ENCODE assay signal across 13 mouse cellular contexts in genomic region chr19:55991791-55992726, GRCm38 (mm10).
DNase-seq lines count a peak whose midpoint lies in the region; ATAC-seq and TF ChIP-seq lines count a peak whose summit lies in the region.
"Had no signal": no experiment of that assay in that cellular context is flagged by ENCODE, and none has a peak within 500 bp of the region (broad histone marks: within the 10 kb centered on the region; RNA-seq: fewer than 3 reads in every experiment).

No protein-coding gene starts in this region.

- ATAC-seq in midbrain, embryonic 11.5 days (ENCODE audit: low FRiP score): no peak
- ATAC-seq in midbrain, postnatal 0 days (ENCODE audit: low FRiP score): no peak
- peak; percentile 21; the same call in 1 of the 2 replicates for ATAC-seq in frontal cortex, adult (ENCODE audit: low TSS enrichment)
- ATAC-seq in lung, postnatal 0 days: no peak
- no peak for ATAC-seq in megakaryocyte, adult 5-6 weeks (ENCODE audit: poor library complexity, severe bottlenecking)
- ATAC-seq: inflammation-experienced regulatory T-cells, adult 6 months had no signal

- no peak overlapping the region for H3K4me2 ChIP-seq in midbrain, embryonic 11.5 days
- no peak overlapping the region for H3K4me2 ChIP-seq in midbrain, postnatal 0 days (ENCODE audit: low read depth, low read length, poor library complexity, severe bottlenecking)
- no peak overlapping the region for H3K4me2 ChIP-seq in lung, postnatal 0 days (replicated peaks; ENCODE audit: low read depth, low read length)
- H3K4me2 ChIP-seq: heart, embryonic 11.5 days had no signal

- no peaks in the 10 kb centered on the region for H3K9me3 ChIP-seq in midbrain, embryonic 11.5 days (ENCODE audit: control insufficient read depth, low read length)
- no peaks in the 10 kb centered on the region for H3K9me3 ChIP-seq in midbrain, postnatal 0 days (ENCODE audit: low read length)
- H3K9me3 ChIP-seq in lung, postnatal 0 days (ENCODE audit: low read length): no peaks in the 10 kb centered on the region

- H3K27me3 ChIP-seq in midbrain, embryonic 11.5 days (ENCODE audit: control insufficient read depth, insufficient read depth, low read length): no peaks in the 10 kb centered on the region
- H3K27me3 ChIP-seq in midbrain, postnatal 0 days (ENCODE audit: insufficient read depth, low read length): no peaks in the 10 kb centered on the region
- H3K27me3 ChIP-seq in lung, postnatal 0 days (replicated peaks; ENCODE audit: insufficient read depth, low read length): no peaks in the 10 kb centered on the region

- H3K4me3 ChIP-seq in midbrain, embryonic 11.5 days (ENCODE audit: low read depth, low read length): no peak overlapping the region
- no peak overlapping the region for H3K4me3 ChIP-seq in midbrain, postnatal 0 days (ENCODE audit: low read depth, low read length)
- no peak overlapping the region for H3K4me3 ChIP-seq in lung, postnatal 0 days (ENCODE audit: low read depth, low read length)

- no peak overlapping the region for H3K9ac ChIP-seq in midbrain, embryonic 11.5 days (ENCODE audit: low read length)
- H3K9ac ChIP-seq in midbrain, postnatal 0 days (replicated peaks; ENCODE audit: low read length, poor library complexity, severe bottlenecking): no peak overlapping the region
- no peak overlapping the region for H3K9ac ChIP-seq in lung, postnatal 0 days (replicated peaks; ENCODE audit: low read depth)

- H3K27ac ChIP-seq in midbrain, embryonic 11.5 days (ENCODE audit: low read depth, low read length): no peak overlapping the region
- no peak overlapping the region for H3K27ac ChIP-seq in midbrain, postnatal 0 days (ENCODE audit: low read depth, low read length)
- no peak overlapping the region for H3K27ac ChIP-seq in lung, postnatal 0 days (ENCODE audit: low read length)

- DNase-seq in embryo, embryonic 10.5 days (ENCODE audit: low spot score): peak; percentile 20
- no peak for DNase-seq in embryo, embryonic 11 days
- peak; percentile 56 for DNase-seq in midbrain, embryonic 11.5 days (ENCODE audit: low spot score, missing footprints)
- no peak for DNase-seq in midbrain, postnatal 0 days (ENCODE audit: low spot score)
- peak; percentile 44 to 61 for DNase-seq in right cerebral cortex, postnatal 36 days (ENCODE audit: low spot score in 2 of 2)
- DNase-seq in lung, postnatal 0 days (ENCODE audit: low spot score): no peak
- DNase-seq: kidney, postnatal 4 days; spleen, adult 18-20 months; thymus, adult 18-20 months had no signal

- 76% methylated on average over 21 of the region's 21 CpGs for WGBS in midbrain, embryonic 11.5 days
- WGBS in midbrain, postnatal 0 days: 68% methylated on average over 21 of the region's 21 CpGs
- WGBS in lung, postnatal 0 days: 78% methylated on average over 21 of the region's 21 CpGs

- no peaks in the 10 kb centered on the region for H3K36me3 ChIP-seq in midbrain, embryonic 11.5 days (ENCODE audit: control insufficient read depth, insufficient read depth, low read length)
- no peaks in the 10 kb centered on the region for H3K36me3 ChIP-seq in midbrain, postnatal 0 days (ENCODE audit: insufficient read depth, low read length)
- H3K36me3 ChIP-seq in lung, postnatal 0 days (ENCODE audit: insufficient read depth, low read length): no peaks in the 10 kb centered on the region

- TF ChIP-seq CTCF in midbrain, postnatal 0 days (IDR thresholded peaks at IDR 0.05): no peak
- no peak for TF ChIP-seq CTCF in lung, postnatal 0 days (IDR thresholded peaks at IDR 0.05)

- TF ChIP-seq EP300 in lung, postnatal 0 days (IDR thresholded peaks at IDR 0.05): no peak

- H3K4me1 ChIP-seq in midbrain, embryonic 11.5 days (ENCODE audit: control insufficient read depth, insufficient read depth, low read length): no peaks in the 10 kb centered on the region
- H3K4me1 ChIP-seq in midbrain, postnatal 0 days (ENCODE audit: insufficient read depth, low read length): no peaks in the 10 kb centered on the region
- H3K4me1 ChIP-seq in lung, postnatal 0 days (ENCODE audit: insufficient read depth, low read depth, low read length): no peaks in the 10 kb centered on the region

Comparison
In these comparisons a context has a peak if more than half of its experiments do, and no peak if none do; other contexts are left out.
1. DNase-seq: peak in embryo, embryonic 10.5 days (single experiment), midbrain, embryonic 11.5 days (single experiment) and right cerebral cortex, postnatal 36 days (2 of 2); none in embryo, embryonic 11 days (single experiment), midbrain, postnatal 0 days (single experiment) and lung, postnatal 0 days (single experiment).